Mouse (Mus musculus): ENCODE measurements around the gene Exd1.

DNA sequence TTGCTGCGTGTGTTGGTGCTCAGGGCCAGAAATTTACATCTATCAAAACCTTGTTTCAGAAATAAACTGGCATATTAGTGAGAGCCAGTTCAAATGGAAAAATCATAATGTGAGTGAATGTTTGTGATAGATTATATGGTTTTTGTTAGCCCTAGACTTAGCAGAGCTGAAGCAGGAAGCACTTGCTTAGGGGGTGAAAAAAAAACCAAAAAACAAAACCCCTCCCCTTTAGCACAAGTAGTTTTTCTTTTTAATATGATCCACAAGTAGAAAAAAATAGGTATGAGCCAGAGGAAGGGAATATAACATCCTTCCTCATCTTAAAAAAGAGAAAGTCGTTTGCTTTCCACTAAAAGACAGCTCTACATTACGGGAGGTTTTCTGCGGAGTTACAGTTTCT is 47.9 kb upstream of the Exd1 start:
- TF ChIP-seq CTCF (IDR thresholded peaks at IDR 0.05 in 2 of 3, conservative IDR thresholded peaks at IDR 0.05 in 1 of 3; ENCODE audit: control insufficient read depth in 1 of 3, insufficient read depth in 1 of 3, low read depth in 2 of 3, low read length in 3 of 3, poor library complexity in 1 of 3, severe bottlenecking in 1 of 3) = no peak
- TF ChIP-seq EP300 (IDR thresholded peaks at IDR 0.05; ENCODE audit: low read depth in 1 of 2, low read length in 2 of 2) = no peak
- TF ChIP-seq USF2 (IDR thresholded peaks at IDR 0.05; ENCODE audit: borderline replicate concordance in 1 of 2, insufficient read depth in 1 of 2, low read depth in 1 of 2, low read length in 2 of 2) = no peak

Measured in MEL (cell line).